Mouse (Mus musculus): ENCODE data around the gene Traf5. TPM values are rescaled to one million over a fixed set of nuclear protein-coding genes. Genes with fewer than 3 reads are reported as not detected.

Gene Traf5
- total RNA-seq, 2 experiments from 2014 or later: 2.6 TPM; not detected in 1

DNA sequence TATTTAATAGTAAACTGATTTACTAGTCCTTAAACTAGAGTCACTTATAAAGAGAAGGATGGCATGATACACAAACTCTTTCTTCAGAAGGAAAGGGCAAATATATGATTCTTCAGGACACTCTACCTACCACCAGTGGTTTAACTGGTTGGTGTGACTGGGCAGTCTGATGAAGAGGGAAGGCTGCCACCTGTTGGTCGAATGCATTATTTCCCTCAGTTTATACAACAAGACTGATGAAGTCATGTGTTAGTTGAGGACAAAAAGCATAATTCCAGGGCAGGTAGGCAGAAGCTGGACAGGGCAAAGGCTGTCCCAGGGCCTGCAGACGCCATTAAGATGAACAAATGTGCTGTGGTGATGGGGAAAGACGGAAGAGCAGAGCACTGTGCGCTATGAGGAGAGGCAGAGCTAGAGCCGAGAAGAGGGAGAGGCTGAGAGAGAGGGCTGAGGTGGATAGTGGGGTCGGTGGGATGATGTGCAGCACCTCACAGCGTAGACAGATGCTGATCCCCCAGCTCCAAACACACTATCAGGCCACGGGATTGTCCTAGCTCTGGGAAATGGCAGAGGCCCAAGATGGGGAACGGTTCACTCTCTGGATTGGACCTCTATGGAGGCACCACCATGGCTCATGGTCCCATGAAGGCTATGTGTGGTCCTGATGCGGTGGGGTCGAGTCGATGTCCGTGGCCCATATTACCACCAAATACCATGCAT is 2.3 kb upstream of the Traf5 start:
- peak; percentile 50; the same call in 1 of the 2 replicates for ATAC-seq (replicated peaks; ENCODE audit: low FRiP score, poor library complexity, severe bottlenecking)

DNA sequence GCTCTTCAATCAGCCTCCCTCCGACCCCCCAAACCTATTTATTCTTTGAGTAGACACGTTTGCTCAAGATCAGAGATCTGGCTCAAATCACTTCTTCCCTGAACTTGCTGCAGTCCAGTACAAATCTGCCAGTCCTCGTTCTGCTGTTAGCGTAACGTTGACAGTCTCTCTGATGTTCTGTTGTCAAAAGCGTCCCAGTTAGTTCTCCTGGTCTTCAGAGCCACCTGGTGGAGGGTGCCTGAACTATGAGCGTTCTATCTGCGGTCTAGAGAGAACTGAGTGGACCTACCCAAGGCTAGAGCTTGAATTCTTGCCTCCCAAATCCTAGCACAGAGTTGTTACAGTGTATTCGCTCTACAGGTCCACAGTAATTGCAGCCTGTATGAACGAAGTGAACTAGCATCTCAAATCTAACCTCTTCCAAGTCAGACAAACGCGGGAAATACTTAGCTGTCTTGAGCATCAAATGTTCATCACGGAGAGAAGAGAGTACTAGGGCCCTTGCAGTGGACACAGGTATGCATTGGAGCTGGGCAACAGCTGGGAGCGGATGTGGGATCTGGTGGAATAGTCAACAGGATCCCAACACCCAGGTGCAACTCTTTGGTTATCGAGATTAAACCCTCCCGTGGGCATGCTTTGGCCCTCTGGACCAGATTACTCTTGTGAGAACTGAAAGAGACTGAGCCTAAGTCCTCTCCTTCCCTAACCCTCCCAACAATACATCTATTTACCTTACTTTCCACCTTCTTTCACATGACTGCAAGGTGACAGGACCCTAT is 711 bp upstream of the Traf5 start:
- peak; percentile 81 for ATAC-seq (replicated peaks; ENCODE audit: low FRiP score, poor library complexity, severe bottlenecking)

DNA sequence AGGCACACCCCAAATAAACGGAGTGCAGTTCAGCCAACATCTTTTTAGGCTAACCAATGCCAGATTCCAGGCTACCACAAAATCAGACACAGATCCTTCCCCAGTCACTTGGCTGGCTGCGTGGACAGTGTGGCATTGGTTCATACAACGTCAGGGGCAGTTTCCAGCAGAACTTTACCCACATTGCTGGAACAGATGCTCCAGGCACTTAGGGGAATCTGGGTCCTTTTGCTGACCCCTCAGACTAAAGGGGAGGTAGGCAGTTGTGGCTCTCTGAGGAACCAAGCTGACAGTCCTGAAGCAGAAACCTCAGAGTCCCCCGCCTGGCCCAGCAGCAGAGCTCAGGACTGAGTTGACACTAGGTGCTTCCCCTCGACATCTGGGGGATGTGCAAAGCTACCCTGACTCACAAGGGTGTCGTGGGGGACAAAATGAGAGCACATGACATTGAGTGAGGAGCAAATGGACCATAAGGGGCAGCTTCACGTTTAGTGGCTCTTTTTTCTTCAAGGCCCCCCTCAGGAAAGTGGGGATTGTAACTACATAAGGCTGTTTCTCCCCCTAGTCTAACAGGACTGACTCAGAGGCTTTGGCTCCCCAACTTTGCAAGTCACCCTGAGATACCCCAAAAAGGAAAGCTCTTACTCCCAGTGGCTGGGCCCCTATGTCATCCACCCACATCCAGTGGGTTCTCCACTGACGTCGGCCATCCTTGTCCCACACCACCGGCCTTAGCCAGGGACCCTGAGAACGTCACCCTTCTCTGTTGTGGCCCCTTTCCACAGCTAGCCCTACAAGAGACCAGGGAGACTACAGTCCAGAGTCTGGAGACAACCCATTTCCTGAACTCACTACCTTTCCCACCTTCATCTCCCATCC is 1.4 kb downstream of the Traf5 start:
- no peak for ATAC-seq (replicated peaks; ENCODE audit: low FRiP score, poor library complexity, severe bottlenecking)

DNA sequence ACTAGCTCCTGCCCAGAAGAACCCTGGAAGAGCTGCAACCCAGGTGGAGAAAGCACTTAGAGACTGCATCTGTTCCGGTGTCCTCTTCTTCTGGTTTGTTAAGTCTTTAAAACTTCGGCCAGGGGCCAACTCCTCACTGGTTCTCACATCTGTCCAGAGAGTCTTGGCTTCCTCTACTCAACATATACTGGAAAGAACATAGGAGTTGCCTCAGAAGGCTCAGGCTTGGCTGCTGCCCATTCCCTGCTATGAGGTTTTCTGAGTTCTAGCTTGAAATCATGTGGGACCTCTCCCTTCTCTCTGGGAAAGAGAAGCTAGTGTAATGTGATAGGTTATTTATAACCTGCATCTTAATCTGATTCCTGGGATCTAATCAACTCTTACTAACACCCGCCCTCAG is 2.1 kb downstream of the Traf5 start:
- ATAC-seq (replicated peaks; ENCODE audit: low FRiP score, poor library complexity, severe bottlenecking): no peak

DNA sequence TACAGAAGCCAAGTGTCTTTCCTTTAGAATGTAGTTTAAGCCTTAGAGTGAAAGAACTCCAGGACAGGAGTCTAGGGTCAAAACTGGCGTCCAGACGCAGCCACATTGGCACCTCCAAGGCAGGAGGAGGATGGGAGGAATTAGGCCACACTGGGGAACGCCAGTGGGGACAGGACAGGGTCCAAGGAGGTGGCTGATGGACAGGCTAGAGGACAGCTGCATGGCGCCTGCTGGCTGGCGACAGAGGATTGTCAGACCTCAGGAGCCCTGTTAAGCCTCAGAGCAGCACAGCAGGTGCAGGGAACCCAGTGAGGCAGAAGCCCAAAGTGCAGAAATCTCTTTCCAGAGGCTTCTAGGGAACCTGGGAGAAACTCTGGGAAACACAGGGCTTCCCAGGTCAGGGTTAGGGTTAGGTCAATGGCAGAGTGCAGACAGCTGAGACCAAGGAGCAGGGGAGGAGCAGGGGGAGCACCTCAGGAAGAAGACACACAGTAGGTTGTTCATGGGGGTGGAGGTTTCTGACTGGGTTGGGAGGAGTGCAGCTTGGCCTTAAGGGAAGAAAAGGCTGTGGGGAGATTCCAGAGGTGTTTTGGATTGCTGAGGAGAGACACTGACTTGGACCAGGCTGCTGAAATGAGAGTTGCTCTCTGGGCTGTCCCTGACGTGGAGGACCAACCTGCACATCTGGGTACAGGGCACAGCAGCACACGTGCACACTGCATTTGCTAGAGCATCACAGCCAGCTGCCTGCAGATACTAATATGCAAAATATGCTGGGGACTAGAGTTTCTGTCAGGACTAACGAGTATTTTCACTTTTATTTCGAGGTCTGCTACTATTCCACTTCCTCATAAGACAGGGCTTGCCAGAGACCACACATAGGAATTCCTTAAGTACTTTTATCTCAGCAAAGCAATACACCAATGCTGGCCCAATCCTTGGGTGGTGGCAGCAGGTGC is 2.9 kb downstream of the Traf5 start:
- ATAC-seq (replicated peaks; ENCODE audit: low FRiP score, poor library complexity, severe bottlenecking): no peak

DNA sequence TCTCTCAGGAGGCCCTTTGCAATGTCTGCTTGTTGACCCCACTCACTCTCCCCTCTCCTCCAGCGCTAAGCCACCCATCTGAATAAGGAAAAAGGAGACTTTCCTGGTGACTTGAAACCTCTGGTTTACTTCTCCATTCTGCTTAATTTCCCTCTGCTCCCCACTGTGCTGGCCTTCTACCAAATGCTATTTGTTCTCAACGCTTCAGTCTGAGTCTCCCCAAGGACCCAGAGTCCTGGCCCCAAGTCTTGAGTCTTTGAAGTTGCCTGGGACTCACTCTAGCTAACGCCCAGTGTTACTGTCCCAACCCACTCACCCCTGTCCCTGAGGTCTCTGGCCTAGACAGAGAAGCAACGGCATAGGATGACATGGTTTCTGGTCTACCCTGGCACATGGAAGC is 4.3 kb downstream of the Traf5 start:
- ATAC-seq (replicated peaks; ENCODE audit: low FRiP score, poor library complexity, severe bottlenecking): no peak

DNA sequence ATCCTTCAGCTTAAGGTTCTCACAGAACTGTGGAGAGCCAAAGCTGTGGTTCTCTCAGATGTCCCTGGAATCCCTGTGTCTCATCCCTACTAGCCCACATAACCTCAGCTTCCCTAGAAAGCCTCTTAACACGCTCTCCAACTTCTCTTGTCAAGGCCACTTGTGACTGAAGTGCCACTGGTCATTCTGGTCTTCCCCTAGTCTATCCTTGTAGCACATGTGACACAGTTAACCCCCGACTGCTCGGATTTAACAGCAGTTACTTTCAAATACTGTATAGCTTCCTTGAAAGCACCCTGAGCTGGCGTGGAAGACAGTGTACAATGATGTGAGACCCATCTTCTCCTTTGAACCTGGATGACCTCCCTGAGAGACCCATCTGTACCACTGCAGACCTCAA is 5.3 kb downstream of the Traf5 start:
- no peak for ATAC-seq (replicated peaks; ENCODE audit: low FRiP score, poor library complexity, severe bottlenecking)

DNA sequence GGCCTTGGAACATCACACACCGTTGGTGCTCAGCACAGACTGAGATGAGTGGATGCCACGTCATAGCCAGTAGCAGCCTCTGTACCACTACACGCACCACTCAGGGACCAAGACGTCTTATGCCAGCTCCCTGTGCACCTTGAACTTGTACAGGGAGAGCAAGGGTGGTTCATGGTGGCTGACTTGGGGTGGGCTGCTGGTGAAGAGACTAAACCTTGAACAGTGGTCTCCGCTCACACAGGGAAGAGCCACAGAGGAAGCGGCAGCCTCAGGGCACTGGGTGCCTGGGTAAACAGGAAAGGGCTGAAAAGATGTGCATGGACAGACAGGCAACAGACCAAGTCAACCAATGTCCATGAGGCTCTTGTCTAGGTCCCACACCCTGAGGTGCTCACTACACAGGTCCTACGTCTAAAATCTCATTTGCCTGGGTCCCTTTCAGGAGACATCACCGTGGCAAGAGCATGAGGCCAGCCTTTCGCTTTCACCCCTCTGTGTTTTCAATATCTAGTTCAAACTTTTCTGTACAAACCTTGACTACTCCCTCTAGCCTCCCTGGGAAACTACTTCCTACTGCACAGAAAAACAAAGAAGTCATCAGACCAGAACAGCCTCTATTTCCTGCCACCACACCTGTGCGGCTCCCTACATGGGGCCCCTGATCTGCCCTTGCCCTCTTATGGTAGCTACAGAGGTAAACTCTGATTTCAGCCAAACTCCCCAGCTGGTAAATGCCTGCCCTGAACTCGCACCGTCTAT is 5.9 kb downstream of the Traf5 start:
- ATAC-seq (replicated peaks; ENCODE audit: low FRiP score, poor library complexity, severe bottlenecking): no peak

DNA sequence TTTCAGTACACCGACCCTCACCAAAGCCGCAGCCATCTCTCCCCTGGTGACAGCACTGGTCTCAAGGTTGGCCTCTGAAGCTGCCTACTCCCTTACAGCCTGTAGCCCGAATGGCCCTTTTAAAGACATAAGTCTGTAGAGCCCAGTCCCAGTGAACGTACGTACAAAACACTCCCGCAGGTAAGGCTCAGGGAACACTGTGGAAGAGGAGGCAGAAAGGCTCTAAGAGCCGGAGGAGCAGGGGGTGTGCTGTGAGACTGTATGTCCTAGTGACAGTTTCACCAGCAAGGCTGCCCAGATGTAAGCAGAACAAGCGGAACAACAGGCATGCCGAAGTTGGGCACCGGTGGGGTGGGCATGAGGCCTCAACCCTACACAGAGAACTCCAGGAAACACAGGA is 7.1 kb downstream of the Traf5 start:
- no peak for ATAC-seq (replicated peaks; ENCODE audit: low FRiP score, poor library complexity, severe bottlenecking)

DNA sequence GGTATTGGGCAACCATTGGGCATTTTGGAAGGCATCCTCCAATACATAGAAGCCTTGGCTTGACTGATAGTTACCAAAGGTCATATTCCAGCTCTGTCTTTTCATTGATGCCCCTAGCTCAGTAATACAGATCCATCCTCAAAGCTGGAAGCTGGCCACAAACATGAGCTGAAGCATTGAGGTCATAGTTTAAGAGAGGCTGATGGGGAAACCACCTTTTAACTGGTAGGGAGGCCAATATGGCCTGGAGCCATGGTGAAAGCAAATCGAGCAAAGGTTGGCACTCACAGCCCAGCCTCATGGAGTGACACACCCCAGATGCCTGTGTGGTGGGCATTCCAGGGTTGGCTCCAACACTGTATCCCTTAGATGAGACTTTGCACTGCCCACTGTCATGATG is 9.7 kb downstream of the Traf5 start:
- ATAC-seq (replicated peaks; ENCODE audit: low FRiP score, poor library complexity, severe bottlenecking): no peak

DNA sequence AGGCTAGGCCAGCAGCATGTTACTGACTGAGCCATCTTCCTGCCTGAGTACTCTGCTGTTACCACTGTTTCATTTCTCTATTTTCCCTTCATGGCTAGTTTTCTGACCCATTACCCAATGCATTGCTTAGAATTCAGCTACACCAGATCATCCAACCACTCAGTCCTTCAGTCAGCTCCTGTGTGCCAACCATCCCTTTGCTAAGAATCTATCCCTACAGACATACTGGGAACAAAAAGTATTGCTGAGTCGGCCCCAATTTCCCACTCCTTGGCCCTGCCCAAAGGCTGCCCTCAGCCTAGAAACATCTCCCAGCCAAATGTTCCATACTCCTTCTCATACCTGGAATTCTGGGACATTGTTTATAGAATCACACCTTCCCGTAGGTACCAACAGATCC is 11.2 kb downstream of the Traf5 start:
- ATAC-seq (replicated peaks; ENCODE audit: low FRiP score, poor library complexity, severe bottlenecking): no peak

DNA sequence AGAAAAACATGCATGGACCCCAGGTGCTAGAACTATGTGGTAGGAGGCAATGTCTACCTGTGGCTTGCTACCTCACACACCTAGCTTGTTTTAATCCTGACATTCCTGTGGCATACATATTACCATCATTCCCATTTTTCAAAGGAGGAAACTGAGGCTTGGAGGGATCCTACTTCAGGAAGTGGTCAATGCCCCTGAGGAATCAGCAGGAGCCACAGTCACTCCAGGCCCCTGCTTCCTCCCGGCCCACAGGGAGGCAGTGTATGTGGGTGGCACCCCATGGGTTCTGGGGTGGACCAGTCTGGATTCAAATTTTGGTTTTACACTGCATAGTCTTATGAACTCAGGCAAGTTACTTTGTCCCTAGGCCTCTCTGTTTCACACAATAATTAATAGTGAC is 13.2 kb downstream of the Traf5 start:
- no peak for ATAC-seq (replicated peaks; ENCODE audit: low FRiP score, poor library complexity, severe bottlenecking)

DNA sequence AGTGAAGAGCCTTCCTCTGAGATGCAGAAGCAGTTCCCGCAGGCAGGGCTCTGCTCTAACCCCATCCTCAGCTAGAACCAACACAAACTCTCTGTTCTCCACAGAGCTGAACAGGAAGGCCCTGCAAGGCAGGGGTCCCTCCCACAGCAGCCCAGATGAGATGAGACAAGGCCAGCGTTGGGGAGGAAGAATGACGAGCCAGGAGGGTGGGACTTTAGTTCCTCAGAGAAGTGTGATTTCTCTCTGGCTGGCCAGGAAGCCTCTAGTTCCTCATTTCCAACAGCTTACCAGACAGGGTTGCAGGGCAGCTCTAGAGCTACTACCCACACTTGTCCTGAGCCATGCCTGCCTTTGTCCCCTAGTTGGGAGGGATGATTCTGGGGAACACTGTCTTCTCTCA is 14.0 kb downstream of the Traf5 start:
- no peak for ATAC-seq (replicated peaks; ENCODE audit: low FRiP score, poor library complexity, severe bottlenecking)

DNA sequence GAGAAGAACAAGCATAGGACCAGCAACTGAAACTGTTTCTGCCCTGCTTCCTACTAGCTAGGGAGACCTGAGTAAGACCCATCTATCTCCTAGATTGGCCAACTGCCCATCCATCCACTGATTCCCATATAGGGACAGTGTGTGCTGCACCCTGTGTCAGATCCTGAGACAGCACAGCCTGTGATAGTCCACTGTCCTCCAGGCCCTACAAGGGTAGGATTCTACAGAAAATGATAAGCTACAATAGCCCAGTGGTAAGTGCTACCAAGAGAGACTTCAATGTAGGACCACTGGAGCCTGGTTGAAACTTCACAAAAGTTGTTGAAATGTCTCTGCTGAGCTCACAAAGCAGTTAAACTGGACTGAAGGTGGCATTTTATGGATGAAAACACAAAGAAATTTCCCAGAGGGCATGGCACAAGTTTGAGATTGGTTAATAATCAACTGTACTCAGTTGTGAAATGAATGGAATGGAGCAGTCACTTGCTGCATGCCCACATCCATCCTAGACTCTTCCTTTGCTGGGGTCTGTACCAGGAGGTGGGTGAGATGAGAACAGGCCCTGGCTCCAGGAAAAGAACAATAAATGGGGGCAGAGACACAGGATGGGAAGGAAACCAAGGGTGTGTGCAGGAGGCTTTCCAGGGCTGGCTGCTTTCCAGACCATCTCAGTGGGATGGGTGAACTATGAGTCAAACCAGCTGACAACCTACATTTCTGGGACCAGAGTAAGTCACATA is 15.4 kb downstream of the Traf5 start:
- no peak for ATAC-seq (replicated peaks; ENCODE audit: low FRiP score, poor library complexity, severe bottlenecking)

DNA sequence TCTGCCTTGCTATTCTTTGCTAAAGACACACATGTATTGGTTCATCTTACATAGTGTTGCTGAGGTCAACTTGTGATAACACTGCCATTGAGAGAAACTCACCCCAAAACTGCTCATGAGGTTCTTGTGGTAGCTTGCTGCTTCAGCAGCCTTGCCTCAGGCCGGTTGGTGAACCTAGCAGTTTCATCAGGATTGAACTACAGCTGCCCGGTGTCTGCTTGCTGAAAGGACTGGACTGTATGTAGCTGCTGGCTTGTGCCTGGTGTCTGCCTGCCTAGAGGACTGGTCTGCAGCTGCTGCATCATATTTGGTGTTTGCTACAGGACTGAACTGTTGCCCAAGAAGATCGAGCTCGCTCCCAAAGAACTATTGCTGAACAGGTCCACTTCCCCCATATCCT is 16.3 kb downstream of the Traf5 start:
- no peak for ATAC-seq (replicated peaks; ENCODE audit: low FRiP score, poor library complexity, severe bottlenecking)

DNA sequence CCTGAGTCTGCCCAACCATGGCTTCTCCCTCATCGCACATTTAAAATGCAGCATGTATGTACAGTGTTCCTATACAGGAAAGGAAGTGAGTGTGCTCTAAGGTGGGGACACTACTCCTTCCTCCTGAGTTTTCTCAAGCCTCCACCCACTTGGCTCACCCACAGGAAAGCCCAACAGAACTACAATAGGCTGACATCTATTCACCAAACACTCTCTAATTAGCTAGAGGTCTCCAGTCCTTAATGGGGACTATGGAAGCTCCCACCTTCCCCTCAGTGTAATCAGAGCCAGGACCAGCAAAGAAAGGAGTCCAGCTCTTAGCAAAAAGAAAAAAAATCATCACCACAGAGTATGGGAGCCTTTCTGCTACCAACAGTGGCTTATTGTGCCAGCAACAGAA is 17.5 kb downstream of the Traf5 start:
- no peak for ATAC-seq (replicated peaks; ENCODE audit: low FRiP score, poor library complexity, severe bottlenecking)

DNA sequence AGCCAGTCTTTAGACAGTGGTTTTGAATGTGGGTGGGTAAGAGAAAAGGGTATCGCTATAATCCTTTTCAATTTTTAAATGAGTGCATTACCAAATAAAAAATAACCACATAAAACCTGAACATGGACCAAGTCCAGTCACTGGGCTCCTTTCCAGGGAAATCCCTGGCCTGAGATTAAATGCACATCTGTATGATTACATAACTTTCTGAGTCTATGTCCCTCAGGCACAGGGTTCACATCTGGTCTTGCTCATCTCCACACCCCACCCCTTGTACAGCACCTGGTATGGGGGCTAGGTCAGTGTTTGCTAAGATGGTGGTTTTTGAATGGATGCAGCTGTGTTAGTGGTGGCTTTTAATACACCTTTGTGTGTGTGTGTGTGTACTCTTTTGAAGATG is 19.9 kb downstream of the Traf5 start:
- ATAC-seq (replicated peaks; ENCODE audit: low FRiP score, poor library complexity, severe bottlenecking): no peak

DNA sequence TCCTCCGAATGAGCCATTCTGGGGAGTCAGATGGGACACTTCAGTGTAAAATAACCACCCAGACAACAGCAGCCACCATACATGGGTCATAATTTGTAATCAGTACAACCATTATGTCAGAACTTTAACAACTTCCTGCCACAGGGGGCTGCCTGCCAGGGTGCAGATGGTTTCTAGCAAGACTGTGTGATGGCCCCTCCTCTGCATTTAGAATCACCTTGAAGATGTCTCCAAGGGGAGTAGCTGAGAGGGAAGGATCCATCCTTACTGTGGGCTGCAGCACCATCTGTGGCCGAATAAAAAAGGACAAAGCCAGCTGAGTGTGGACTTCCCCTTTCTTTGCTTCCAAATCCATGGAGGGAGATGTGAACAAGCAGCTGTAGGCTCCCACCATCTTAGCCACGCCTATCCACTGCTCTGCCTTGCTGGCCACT is 21.7 kb downstream of the Traf5 start:
- no peak for ATAC-seq (replicated peaks; ENCODE audit: low FRiP score, poor library complexity, severe bottlenecking)

Measured in erythroblast, adult 5-6 weeks (primary cell).